18 mouse cellular contexts compared by ENCODE assay signal in genomic region chr3:122018421-122018820, GRCm38 (mm10). TPM values are rescaled to one million over a fixed set of nuclear protein-coding genes. Genes with fewer than 3 reads are reported as not detected.
"Had no signal": no experiment of that assay in that cellular context is flagged by ENCODE, and none has a peak within 500 bp of the region (broad histone marks: within the 10 kb centered on the region; RNA-seq: fewer than 3 reads in every experiment).

No protein-coding gene starts in this region.

- H3K36me3 ChIP-seq: midbrain, embryonic 13.5 days; midbrain, embryonic 15.5 days; neural tube, embryonic 12.5 days had no signal

- H3K9me3 ChIP-seq: lung, embryonic 15.5 days; megakaryocyte, embryonic 14.5 days; midbrain, embryonic 13.5 days; midbrain, embryonic 15.5 days; neural tube, embryonic 12.5 days; stomach, embryonic 15.5 days had no signal

- H3K27me3 ChIP-seq: lung, embryonic 15.5 days; megakaryocyte, embryonic 14.5 days; midbrain, embryonic 13.5 days; midbrain, embryonic 15.5 days; neural tube, embryonic 12.5 days; stomach, embryonic 15.5 days had no signal

- H3K27ac ChIP-seq: lung, embryonic 15.5 days; macrophage; midbrain, embryonic 13.5 days; midbrain, embryonic 15.5 days; neural tube, embryonic 12.5 days; stomach, embryonic 15.5 days; stomach, postnatal 0 days had no signal

- DNase-seq: liver, postnatal 0 days; lung, adult 2 months; lung, postnatal 14 days; lung, postnatal 36 days; right cerebral cortex, postnatal 14 days; thymus, adult 18-20 months; thymus, postnatal 14 days; thymus, postnatal 36 days had no signal

- H3K4me1 ChIP-seq: midbrain, embryonic 13.5 days; midbrain, embryonic 15.5 days; neural tube, embryonic 12.5 days; stomach, embryonic 15.5 days had no signal

- H3K4me3 ChIP-seq: lung, embryonic 15.5 days; megakaryocyte, embryonic 14.5 days; midbrain, embryonic 13.5 days; midbrain, embryonic 15.5 days; neural tube, embryonic 12.5 days; stomach, embryonic 15.5 days had no signal

RNA-seq across cellular contexts. Expression of gene Abca4, which starts 25.8 kb away (rescaled TPM):
- total RNA-seq: monocyte, adult 5-6 weeks; neutrophil, adult 5-6 weeks had no signal
- polyA plus RNA-seq: macrophage had no signal
